Mouse (Mus musculus): ENCODE results near the gene Arsg.

The Arsg gene

DNA sequence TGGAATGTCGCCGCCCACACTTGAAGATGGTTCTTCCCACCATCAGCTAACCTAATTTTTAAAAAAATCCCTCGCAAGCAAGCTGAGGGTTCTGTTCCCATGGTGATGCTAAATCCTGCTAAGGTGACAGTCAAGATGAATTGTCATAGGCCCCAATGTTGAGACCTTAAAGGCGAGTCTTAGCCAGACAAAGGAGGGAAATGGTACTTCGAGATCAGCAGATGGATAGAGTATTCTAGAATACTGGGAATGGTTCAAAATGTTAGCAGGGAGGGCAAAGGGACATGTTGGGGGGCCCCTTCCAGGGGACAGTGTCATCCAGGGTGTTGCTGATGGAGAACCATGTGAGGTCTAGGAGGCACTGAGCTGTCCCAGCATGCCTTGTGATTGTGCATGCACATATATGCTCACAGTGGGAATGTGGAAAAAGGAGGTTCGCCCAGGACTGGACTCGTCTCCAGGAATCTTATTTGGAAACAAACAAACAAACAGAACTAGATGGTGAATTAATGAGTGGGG is 23.4 kb downstream of the Arsg start:
- DNase-seq: no peak

DNA sequence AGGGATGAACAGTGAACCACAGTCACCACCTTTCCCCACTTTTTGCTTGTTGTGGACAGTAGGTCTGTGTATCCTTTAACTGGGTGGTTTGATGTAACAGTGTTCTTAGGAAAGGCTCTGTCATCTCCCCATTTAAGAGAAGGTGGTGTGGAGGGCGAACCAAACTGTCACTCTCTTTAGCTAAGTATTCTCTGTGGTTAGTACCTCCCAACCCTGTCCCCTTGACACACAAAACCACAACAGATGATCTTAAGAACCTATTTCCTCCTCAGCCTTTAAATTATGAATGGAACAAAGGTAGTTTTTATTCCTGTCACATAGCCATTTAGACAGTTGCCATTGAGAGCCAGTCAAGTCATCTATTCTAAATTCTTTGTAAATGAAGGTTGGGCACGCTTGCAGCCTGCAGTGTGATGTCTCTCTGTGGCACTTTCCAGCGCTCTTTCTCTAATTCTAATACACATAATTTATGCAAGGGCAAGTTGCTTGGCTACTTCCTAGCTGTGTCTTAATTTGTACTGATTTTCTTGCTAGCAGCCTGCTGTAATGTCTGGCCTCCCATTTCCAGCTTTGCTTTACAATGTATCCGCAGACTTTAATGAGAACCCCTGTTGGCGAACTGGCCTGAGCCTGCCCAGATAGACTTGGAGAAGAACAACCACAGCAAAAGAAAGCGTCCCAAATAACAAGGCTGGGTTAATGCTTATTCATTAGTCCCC is 24.0 kb downstream of the Arsg start:
- no peak for DNase-seq

- no peak for DNase-seq
Observed at GRCm38 (mm10) chr11:109497990-109498389, 24.8 kb downstream of the Arsg start.

GRCm38 (mm10) chr11:109500206-109500605 is 27.0 kb downstream of the Arsg start:
- peak; percentile 79 to 82 for DNase-seq

DNA sequence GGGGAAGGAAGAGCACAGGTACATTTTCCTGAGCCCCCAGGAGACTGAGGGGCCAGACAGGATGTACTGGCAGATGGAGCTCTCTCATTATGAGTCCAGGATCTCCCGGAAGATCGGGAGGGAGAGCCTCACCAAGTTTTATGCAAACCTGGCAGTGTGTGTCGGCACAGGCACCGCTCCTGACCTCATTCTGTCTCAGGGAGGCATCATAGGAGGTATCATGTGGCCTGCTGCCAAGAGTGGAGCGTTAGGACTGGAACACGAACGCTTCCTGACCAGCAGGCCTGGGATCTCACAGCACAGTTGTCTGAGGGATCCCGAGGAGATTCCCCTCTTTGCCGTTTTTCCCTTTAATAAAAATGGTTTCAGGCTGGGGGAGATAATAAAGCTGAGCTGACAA is 31.8 kb downstream of the Arsg start:
- DNase-seq: peak; percentile 95

- peak; percentile 26 to 45 for DNase-seq
Observed at GRCm38 (mm10) chr11:109505823-109506222, 32.6 kb downstream of the Arsg start.

DNA sequence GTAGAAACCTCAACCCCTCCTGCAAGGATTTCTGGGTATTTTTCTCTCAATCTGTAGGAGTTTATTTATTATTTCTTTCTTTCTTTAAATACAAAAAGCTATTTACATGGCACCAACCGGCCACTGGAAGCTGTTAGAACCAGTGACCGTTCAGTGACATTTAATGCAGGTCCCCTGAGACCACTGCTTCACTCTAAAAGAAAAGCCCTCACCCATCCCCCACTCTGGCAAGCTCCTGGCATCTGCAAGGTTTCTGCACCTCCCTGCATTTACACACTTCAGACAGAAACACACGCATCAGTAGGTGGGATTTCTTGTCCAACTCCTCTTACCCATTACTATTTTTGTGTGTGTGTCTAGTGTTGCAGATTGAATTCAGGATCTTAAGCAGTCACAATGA is 33.9 kb downstream of the Arsg start:
- peak in 1 of 2 experiments; percentile 52 for DNase-seq

- DNase-seq: peak in 1 of 2 experiments; percentile 37
Observed at GRCm38 (mm10) chr11:109512995-109513675, 40.0 kb downstream of the Arsg start.

DNA sequence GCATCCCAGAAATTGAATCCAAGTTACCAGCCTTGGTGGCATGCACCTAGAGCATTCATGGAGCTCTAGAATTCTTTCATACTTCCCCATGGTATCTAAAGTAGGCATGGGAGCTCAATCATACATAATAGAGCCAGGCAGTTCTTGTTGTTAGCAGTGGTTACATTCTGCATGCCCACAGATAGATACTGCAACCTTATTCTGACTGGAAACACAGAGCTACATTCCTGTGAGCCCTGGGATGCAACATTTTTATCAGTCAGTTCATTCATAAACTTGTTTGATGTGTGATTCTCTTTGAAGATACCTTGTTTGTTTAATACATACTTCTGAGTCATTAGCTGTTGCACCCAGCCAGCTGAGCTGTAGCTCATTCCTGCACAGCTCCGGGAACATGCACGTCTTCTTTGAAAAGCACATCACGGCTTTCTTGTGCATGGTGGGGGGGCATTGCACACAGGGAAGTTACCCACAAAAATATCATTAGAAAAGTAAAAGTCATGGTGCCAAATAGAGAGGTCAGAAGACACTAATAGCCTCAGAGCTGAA is 41.0 kb downstream of the Arsg start:
- no peak for DNase-seq

- no peak for DNase-seq
Observed at GRCm38 (mm10) chr11:109517330-109517729, 44.2 kb downstream of the Arsg start.

GRCm38 (mm10) chr11:109517816-109518215 is 44.6 kb downstream of the Arsg start:
- DNase-seq: no peak

GRCm38 (mm10) chr11:109520958-109521357 is 47.8 kb downstream of the Arsg start:
- no peak for DNase-seq

- no peak for DNase-seq
Observed at GRCm38 (mm10) chr11:109524869-109525268, 51.7 kb downstream of the Arsg start.

DNA sequence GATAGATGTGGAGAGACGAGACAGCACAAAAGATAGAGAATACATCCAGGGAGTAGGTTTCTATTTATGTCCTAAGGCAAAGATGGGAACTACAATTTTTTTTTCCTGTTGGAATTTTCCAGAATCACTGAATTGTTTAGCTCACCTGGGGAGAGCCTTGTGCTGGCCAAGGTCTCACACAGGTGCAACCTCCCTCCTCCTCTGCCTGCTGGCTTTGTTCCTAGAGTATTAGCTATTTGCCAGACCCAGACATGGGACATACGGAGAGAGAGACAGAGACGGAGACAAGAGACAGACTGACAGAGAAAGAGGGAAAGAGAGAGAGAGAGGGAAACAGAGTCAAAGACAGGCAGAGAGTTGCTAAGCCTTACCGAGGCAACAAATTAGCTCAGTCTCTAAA is 52.4 kb downstream of the Arsg start:
- DNase-seq: peak; percentile 46 to 75

- peak; percentile 51 to 52 for DNase-seq
Observed at GRCm38 (mm10) chr11:109530030-109530429, 56.9 kb downstream of the Arsg start.

DNA sequence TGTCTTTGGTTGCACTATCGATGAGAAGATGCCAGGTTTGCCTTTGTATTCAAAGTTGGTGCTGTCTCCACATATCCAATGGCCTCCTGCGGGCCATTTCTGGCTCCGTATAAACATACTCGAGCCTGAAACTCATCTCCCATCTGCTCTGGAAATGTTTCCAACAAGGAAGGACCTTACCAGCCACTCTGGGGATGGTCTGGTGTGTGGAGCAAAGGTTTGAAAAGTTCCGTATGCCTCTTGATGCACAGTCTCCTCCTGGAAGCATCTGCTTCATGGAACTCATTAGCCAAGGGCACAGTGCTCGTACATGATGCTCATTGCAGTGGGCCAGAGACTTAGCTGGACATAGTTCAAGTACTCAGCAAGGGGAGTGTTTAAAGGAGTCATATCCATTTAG is 62.8 kb downstream of the Arsg start:
- peak; percentile 44 to 75 for DNase-seq

GRCm38 (mm10) chr11:109536939-109537338 is 63.8 kb downstream of the Arsg start:
- no peak for DNase-seq

- peak; percentile 38 to 46 for DNase-seq
Observed at GRCm38 (mm10) chr11:109539290-109539689, 66.1 kb downstream of the Arsg start.

DNA sequence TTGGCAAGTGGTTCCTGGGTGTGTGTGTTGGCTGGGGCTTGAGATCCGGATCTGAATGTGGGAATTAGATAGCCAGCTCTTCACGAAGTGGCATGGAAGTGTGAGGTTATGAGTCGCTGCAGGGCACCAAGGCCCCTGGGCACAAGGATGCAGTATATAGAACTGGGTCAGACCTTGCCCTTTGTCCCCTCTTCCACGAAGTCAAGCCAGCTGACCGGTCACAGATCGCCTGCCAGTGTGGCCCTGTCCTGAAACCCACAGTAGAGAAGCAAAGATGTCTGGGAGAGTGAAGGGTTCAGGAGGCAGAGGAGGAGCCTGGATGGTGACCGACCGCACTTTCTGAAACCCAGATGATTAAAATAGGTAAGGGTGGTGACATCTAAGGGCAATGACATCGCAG is 70.3 kb downstream of the Arsg start:
- DNase-seq: no peak

GRCm38 (mm10) chr11:109544432-109544831 is 71.3 kb downstream of the Arsg start:
- no peak for DNase-seq

DNA sequence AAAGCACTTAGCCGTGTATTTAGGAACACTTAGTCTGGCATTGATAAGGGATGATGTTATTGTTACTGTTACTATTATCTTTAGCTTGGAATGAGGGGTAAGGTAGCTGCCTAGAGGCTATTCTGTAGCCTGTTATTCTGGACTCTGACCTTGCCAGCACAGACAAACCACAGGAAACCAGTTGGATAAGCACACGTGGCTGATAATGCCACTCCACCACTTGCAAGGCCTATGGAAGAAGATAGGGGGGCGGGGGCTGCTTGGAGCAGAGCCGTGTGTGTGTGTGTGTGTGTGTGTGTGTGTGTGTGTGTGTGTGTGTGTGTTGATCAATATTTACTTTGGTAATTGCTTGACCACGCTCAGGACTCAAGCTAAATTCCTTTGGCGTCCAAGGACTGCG is 72.1 kb downstream of the Arsg start:
- no peak for DNase-seq

GRCm38 (mm10) chr11:109545700-109546143 is 72.5 kb downstream of the Arsg start:
- DNase-seq: no peak

DNA sequence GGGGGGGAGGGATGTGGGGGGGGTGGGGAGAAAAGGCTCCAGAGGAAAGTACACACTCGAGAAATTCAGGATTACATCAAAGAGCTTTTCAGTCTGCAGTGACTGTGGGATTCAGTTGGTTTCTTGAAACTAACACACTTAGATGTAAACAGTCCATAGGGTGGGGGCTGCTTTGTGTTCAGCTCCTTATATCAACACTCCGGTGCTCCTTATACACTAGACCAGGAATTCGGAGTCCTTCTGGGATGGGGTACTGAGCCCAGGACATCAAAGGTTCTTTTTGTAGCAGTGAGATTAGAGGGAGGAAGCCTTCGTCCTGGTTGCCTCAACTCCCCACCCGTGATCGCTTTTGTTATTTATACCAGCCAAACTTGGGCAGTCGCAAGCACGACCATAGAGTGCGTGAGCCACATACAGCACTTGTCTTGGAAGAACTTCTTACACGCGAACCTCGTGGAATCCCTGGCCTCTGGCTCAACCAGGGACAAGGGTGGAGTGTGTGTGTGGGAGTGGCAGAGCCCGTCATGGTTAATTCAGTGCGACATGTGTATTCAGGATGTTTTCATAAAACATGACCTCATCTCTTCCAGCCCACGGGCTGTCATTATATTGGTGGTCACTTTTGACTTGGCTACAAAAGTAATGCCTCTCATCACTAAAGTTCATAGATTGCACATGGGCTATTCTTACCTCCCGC is 73.3 kb downstream of the Arsg start:
- DNase-seq: no peak

Measured in cerebellum, postnatal 14 days (tissue).